Mouse (Mus musculus) liver, embryonic 14.5 days (tissue): ENCODE data around the gene Stk38.

ENCODE experiments used
- CTCF ChIP-seq: IDR thresholded peaks from 2 replicates; pipeline ENCODE4 v1.5.1; 2016; ENCODE audit warnings: antibody characterized with exemption, low read depth, control low read depth
- EP300 ChIP-seq: IDR thresholded peaks from 2 replicates; pipeline ENCODE4 v1.6.1; 2016; ENCODE audit warnings: antibody characterized with exemption, low read depth

GRCm38 (mm10) chr17:28954416-28954815, 53.4 kb downstream of the Stk38 start:
- TF ChIP-seq CTCF (no peak), EP300 (no peak)
